Mouse (Mus musculus) kidney, postnatal 36 days (tissue): ENCODE measurements around the gene Appl1.

Experiments used
- DNase-seq, 2 experiments: peaks; one replicate each; pipeline ENCODE4 v3.0.0; 2021 to 2022; ENCODE audit warnings: mixed read lengths in 2 of 2

Appl1 gene

GRCm38 (mm10) chr14:26971106-26971789 is at the start of gene Appl1:
Gene Appl1, minus strand, starts transcription at chr14:26971232.
- peak; percentile 16 to 28 for DNase-seq

- DNase-seq = peak in 1 of 2 experiments; percentile 41
Measured at GRCm38 (mm10) chr14:27019850-27020249, 48.8 kb upstream of the Appl1 start.

- no peak for DNase-seq
Measured at GRCm38 (mm10) chr14:27017936-27018335, 46.9 kb upstream of the Appl1 start.

- no peak for DNase-seq
Measured at GRCm38 (mm10) chr14:27013658-27014057, 42.6 kb upstream of the Appl1 start.

- no peak for DNase-seq
Measured at GRCm38 (mm10) chr14:27011561-27011960, 40.5 kb upstream of the Appl1 start.

GRCm38 (mm10) chr14:27005937-27006336 is 34.9 kb upstream of the Appl1 start:
- DNase-seq = no peak

- peak in 1 of 2 experiments; percentile 52 for DNase-seq
Measured at GRCm38 (mm10) chr14:27004906-27005305, 33.9 kb upstream of the Appl1 start.

GRCm38 (mm10) chr14:27000386-27000785 is 29.4 kb upstream of the Appl1 start:
- peak; percentile 33 to 34 for DNase-seq

GRCm38 (mm10) chr14:26996257-26996656 is 25.2 kb upstream of the Appl1 start:
- DNase-seq = no peak

GRCm38 (mm10) chr14:26994211-26994741 is 23.2 kb upstream of the Appl1 start, which contains the start of gene Hesx1:
Gene Hesx1, plus strand, starts transcription at chr14:26994416.
- DNase-seq = peak; percentile 38 to 76

GRCm38 (mm10) chr14:26993427-26993826 is 22.4 kb upstream of the Appl1 start:
- no peak for DNase-seq

- peak in 1 of 2 experiments; percentile 13 for DNase-seq
Measured at GRCm38 (mm10) chr14:26991622-26992021, 20.6 kb upstream of the Appl1 start.

- peak in 1 of 2 experiments; percentile 52 for DNase-seq
Measured at GRCm38 (mm10) chr14:26988694-26989093, 17.7 kb upstream of the Appl1 start.

- DNase-seq = no peak
Measured at GRCm38 (mm10) chr14:26982150-26982530, 11.1 kb upstream of the Appl1 start.

- DNase-seq = peak in 1 of 2 experiments; percentile 39
Measured at GRCm38 (mm10) chr14:26981494-26982149, 10.6 kb upstream of the Appl1 start.

GRCm38 (mm10) chr14:26981021-26981420 is 10.0 kb upstream of the Appl1 start:
- DNase-seq = no peak

GRCm38 (mm10) chr14:26979808-26980207 is 8.8 kb upstream of the Appl1 start:
- no peak for DNase-seq

- DNase-seq = no peak
Measured at GRCm38 (mm10) chr14:26977500-26977899, 6.5 kb upstream of the Appl1 start.

GRCm38 (mm10) chr14:26976212-26976611 is 5.2 kb upstream of the Appl1 start:
- DNase-seq = no peak

- DNase-seq = no peak
Measured at GRCm38 (mm10) chr14:26975490-26975889, 4.5 kb upstream of the Appl1 start.

- no peak for DNase-seq
Measured at GRCm38 (mm10) chr14:26973089-26973488, 2.1 kb upstream of the Appl1 start.

- peak; percentile 96 to 100 for DNase-seq
Measured at GRCm38 (mm10) chr14:26970439-26970932, 546 bp downstream of the Appl1 start.

GRCm38 (mm10) chr14:26969856-26970407 is 1.1 kb downstream of the Appl1 start:
- peak; percentile 29 to 66 for DNase-seq
